Mouse (Mus musculus): ENCODE results near the gene Cdh12. TPM values are rescaled to one million over a fixed set of nuclear protein-coding genes. Genes with fewer than 3 reads are reported as not detected.
"Not testable (repeated sequence)": the region's sequence is repeated elsewhere in the genome, so short reads cannot be mapped to it uniquely, and the experiment has no call there.

Gene Cdh12
- polyA plus RNA-seq, 1 experiment from 2014 or later = 0.11 TPM

DNA sequence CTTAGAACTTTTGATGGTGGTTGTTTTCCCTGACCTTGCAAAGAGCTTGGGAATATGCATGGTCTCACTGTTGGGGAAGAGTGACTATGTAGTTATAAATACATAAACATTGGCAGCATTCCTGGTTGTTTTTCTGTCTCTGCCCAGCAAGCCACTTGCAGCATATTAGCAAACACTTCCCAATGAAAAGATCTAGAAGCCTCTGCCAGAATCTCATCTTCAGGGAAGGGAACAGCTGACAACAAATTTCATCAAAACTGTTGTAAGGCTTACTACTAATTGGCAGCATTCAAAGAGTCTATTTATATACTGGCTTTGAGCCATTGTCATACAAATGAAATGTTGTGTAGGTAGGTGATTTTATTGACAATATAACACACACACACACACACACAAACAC lies 218.3 kb downstream of the Cdh12 start:
- no peak overlapping the region for H3K9ac ChIP-seq (ENCODE audit: low read length)

DNA sequence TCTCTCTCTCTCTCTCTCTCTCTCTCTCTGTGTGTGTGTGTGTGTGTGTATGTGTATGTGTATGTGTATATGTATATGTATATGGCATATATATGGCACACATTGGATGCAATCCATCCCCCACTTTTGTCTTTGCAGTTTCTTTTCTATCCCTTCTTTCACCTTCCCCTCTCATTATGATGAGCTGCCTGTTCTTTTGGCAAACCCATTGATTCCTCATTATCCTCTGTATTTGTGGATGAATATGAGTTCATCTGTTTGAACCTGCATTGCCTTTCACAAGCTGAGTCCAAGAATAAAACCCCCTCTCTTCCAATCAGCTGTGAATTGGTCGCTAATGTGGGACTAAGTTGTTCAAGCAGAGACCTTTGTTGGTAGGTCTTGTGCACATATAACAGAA lies 218.9 kb downstream of the Cdh12 start:
- no peak overlapping the region for H3K9ac ChIP-seq (ENCODE audit: low read length)
- no peak overlapping the region for H3K4me2 ChIP-seq (ENCODE audit: low read depth, low read length)
- H3K4me3 ChIP-seq (ENCODE audit: low read length) = no peak overlapping the region
- ATAC-seq (replicated peaks; ENCODE audit: extremely low read depth, insufficient read depth, low FRiP score) = no peak
- WGBS = 62% methylated on average over 1 of the region's 1 CpGs
- no peaks in the 10 kb centered on the region for H3K27me3 ChIP-seq (ENCODE audit: control insufficient read depth, insufficient read depth, low read length)
- H3K9me3 ChIP-seq (replicated peaks; ENCODE audit: control insufficient read depth, low read length) = no peaks in the 10 kb centered on the region
- H3K4me1 ChIP-seq (ENCODE audit: control insufficient read depth, insufficient read depth, low read length) = no peaks in the 10 kb centered on the region
- H3K27ac ChIP-seq (ENCODE audit: low read length) = no peak overlapping the region
- H3K36me3 ChIP-seq (ENCODE audit: control insufficient read depth, insufficient read depth) = no peaks in the 10 kb centered on the region

More for the DNA sequence above, 218.3 kb downstream of the Cdh12 start:
- H3K9me3 ChIP-seq (replicated peaks; ENCODE audit: control insufficient read depth, low read length) = no peaks in the 10 kb centered on the region
- no peak overlapping the region for H3K27ac ChIP-seq (ENCODE audit: low read length)
- no peaks in the 10 kb centered on the region for H3K4me1 ChIP-seq (ENCODE audit: control insufficient read depth, insufficient read depth, low read length)
- H3K27me3 ChIP-seq (ENCODE audit: control insufficient read depth, insufficient read depth, low read length) = no peaks in the 10 kb centered on the region
- no peak for ATAC-seq (replicated peaks; ENCODE audit: extremely low read depth, insufficient read depth, low FRiP score)
- no peak overlapping the region for H3K4me2 ChIP-seq (ENCODE audit: low read depth, low read length)
- H3K36me3 ChIP-seq (ENCODE audit: control insufficient read depth, insufficient read depth) = no peaks in the 10 kb centered on the region
- no peak overlapping the region for H3K4me3 ChIP-seq (ENCODE audit: low read length)

DNA sequence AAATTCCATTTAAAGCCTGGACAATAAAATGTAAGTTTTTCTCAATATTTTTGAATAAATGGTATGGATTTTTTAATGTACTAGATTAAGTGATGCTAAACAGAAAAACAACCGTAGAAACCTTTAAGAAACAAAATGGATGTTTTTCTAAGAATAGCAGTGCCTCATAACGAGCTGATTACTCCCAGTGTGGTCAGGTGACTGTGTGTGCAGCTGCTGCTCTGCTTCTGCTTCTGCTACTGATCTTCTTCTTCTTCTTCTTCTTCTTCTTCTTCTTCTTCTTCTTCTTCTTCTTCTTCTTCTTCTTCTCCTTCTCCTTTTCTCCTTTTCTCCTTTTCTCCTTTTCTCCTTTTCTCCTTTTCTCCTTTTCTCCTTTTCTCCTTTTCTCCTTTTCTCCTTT lies 220.4 kb downstream of the Cdh12 start:
- not testable (repeated sequence) for H3K9ac ChIP-seq (ENCODE audit: low read length); H3K4me3 ChIP-seq (ENCODE audit: low read length); H3K4me1 ChIP-seq (ENCODE audit: control insufficient read depth, insufficient read depth, low read length); H3K27me3 ChIP-seq (ENCODE audit: control insufficient read depth, insufficient read depth, low read length); H3K27ac ChIP-seq (ENCODE audit: low read length); ATAC-seq (replicated peaks; ENCODE audit: extremely low read depth, insufficient read depth, low FRiP score); H3K36me3 ChIP-seq (ENCODE audit: control insufficient read depth, insufficient read depth); H3K4me2 ChIP-seq (ENCODE audit: low read depth, low read length); H3K9me3 ChIP-seq (replicated peaks; ENCODE audit: control insufficient read depth, low read length)
- WGBS = 39% methylated on average over 2 of the region's 2 CpGs

DNA sequence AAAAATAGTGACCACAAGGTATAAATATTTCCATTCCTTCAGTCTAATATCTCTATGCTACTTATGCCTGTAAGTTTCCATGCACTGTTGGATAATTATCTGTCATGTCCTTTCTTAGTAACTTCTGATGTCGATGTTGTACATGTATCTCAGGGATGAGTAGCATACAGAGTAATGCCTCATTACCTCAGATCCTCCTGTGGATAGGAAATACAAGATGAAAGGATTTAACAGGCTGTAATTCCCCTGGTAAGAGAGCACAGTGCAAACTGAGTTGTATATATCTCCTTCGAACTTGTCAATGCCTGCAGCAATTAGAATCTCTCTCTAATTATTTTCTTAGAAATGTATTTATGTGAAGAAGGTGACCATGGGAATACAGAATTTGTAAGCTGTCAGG lies 233.7 kb downstream of the Cdh12 start:
- Histone ChIP-seq H3K27ac (ENCODE audit: low read length) (no peak overlapping the region), H3K4me3 (ENCODE audit: low read length) (no peak overlapping the region), H3K4me1 (ENCODE audit: control insufficient read depth, insufficient read depth, low read length) (no peaks in the 10 kb centered on the region), H3K36me3 (ENCODE audit: control insufficient read depth, insufficient read depth) (no peaks in the 10 kb centered on the region), H3K9ac (ENCODE audit: low read length) (no peak overlapping the region), H3K4me2 (ENCODE audit: low read depth, low read length) (no peak overlapping the region), H3K9me3 (replicated peaks; ENCODE audit: control insufficient read depth, low read length) (no peaks in the 10 kb centered on the region), H3K27me3 (ENCODE audit: control insufficient read depth, insufficient read depth, low read length) (no peaks in the 10 kb centered on the region)
- 71% methylated on average over 2 of the region's 2 CpGs for WGBS
- ATAC-seq (replicated peaks; ENCODE audit: extremely low read depth, insufficient read depth, low FRiP score) = no peak

DNA sequence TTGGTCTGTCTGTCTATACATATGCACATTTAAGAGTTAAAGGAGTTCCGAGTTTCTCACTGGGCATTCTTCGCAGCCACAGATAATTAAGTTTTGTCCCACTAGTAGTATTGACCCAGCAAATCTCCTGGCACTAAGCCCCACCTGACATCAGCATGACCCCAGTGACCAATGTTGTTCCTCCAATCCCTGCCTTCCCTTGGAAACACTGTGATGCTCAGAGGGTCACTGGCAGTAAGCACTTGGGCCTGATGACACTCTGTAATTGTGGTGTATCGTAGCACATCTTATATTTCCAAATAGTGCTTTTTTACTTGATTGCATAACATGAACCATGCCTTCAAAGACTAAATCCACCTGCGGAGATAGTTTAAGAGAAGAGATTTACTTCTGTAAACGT lies 235.1 kb downstream of the Cdh12 start:
- Histone ChIP-seq H3K9ac (ENCODE audit: low read length) (no peak overlapping the region), H3K36me3 (ENCODE audit: control insufficient read depth, insufficient read depth) (no peaks in the 10 kb centered on the region), H3K4me1 (ENCODE audit: control insufficient read depth, insufficient read depth, low read length) (no peaks in the 10 kb centered on the region), H3K27ac (ENCODE audit: low read length) (no peak overlapping the region), H3K9me3 (replicated peaks; ENCODE audit: control insufficient read depth, low read length) (no peaks in the 10 kb centered on the region), H3K4me3 (ENCODE audit: low read length) (no peak overlapping the region), H3K27me3 (ENCODE audit: control insufficient read depth, insufficient read depth, low read length) (no peaks in the 10 kb centered on the region), H3K4me2 (ENCODE audit: low read depth, low read length) (no peak overlapping the region)
- 85% methylated on average over 5 of the region's 5 CpGs for WGBS
- no peak for ATAC-seq (replicated peaks; ENCODE audit: extremely low read depth, insufficient read depth, low FRiP score)

DNA sequence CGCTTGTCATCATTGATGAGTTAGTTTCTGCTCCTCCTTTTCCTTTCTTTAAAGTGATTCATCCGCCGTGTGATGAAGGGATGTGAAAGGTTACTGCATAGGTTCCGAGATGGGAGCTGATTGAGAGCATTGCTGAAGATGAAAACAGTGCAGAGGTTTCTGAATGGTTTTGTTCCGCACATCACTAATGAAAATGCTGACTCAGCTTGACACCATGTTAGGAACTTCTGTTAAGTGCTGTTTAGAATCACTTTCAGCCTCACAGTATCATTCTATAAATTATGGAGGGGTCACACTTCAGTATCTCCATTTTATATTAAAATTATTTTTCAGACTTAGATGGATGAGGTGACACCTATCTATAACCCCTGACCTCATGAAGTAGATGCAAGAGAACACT lies 247.2 kb downstream of the Cdh12 start:
- no peak overlapping the region for H3K9ac ChIP-seq (ENCODE audit: low read length)
- no peak overlapping the region for H3K4me2 ChIP-seq (ENCODE audit: low read depth, low read length)
- H3K36me3 ChIP-seq (ENCODE audit: control insufficient read depth, insufficient read depth) = no peaks in the 10 kb centered on the region
- no peak overlapping the region for H3K4me3 ChIP-seq (ENCODE audit: low read length)
- no peak overlapping the region for H3K27ac ChIP-seq (ENCODE audit: low read length)
- no peaks in the 10 kb centered on the region for H3K27me3 ChIP-seq (ENCODE audit: control insufficient read depth, insufficient read depth, low read length)
- ATAC-seq (replicated peaks; ENCODE audit: extremely low read depth, insufficient read depth, low FRiP score) = no peak
- WGBS = 74% methylated on average over 5 of the region's 5 CpGs
- no peaks in the 10 kb centered on the region for H3K4me1 ChIP-seq (ENCODE audit: control insufficient read depth, insufficient read depth, low read length)
- H3K9me3 ChIP-seq (replicated peaks; ENCODE audit: control insufficient read depth, low read length) = no peaks in the 10 kb centered on the region

DNA sequence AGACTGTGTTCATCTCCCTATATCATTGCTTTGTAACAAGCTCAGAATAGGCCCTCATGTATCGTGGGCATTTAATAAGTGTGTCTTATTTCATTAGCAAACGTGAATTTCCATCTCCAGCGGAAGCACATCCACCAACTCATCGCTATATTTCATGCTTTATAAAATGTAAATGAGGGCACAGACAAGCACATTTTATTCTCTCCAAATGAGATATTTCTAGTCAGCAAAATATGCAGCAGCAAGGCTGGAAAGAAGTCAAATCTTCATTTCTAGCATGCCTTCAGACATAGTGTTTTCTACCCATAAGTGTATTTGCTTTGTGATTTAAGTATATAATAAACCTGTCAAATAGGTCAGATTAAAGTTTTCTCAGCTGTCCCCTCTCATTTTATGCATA lies 262.8 kb downstream of the Cdh12 start:
- H3K27me3 ChIP-seq (ENCODE audit: control insufficient read depth, insufficient read depth, low read length) = no peaks in the 10 kb centered on the region
- no peak overlapping the region for H3K4me3 ChIP-seq (ENCODE audit: low read length)
- 81% methylated on average over 4 of the region's 4 CpGs for WGBS

DNA sequence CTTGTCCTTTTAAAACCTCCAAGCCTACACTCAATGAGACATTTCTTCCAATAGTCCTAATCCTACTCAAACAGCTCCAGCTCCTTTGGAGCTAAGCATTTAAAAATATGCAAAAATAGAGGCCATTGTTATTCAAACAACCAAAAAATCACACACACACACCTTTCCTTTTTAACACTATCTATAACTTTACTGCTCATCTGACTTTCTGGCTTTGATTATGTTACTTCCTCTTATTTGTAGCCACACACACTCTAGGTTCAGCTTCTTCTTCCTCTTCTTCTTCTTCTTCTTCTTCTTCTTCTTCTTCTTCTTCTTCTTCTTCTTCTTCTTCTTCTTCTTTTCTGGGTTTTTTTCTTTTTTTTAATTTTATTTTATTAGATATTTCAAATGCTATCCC lies 323.2 kb downstream of the Cdh12 start:
- H3K36me3 ChIP-seq (ENCODE audit: control insufficient read depth, insufficient read depth) = no peaks in the 10 kb centered on the region
- no peaks in the 10 kb centered on the region for H3K9me3 ChIP-seq (replicated peaks; ENCODE audit: control insufficient read depth, low read length)
- H3K4me2 ChIP-seq (ENCODE audit: low read depth, low read length) = no peak overlapping the region
- no peak overlapping the region for H3K9ac ChIP-seq (ENCODE audit: low read length)
- no peak for ATAC-seq (replicated peaks; ENCODE audit: extremely low read depth, insufficient read depth, low FRiP score)
- no peaks in the 10 kb centered on the region for H3K27me3 ChIP-seq (ENCODE audit: control insufficient read depth, insufficient read depth, low read length)
- H3K4me1 ChIP-seq (ENCODE audit: control insufficient read depth, insufficient read depth, low read length) = no peaks in the 10 kb centered on the region
- no peak overlapping the region for H3K4me3 ChIP-seq (ENCODE audit: low read length)
- H3K27ac ChIP-seq (ENCODE audit: low read length) = no peak overlapping the region

More for the DNA sequence above, 262.8 kb downstream of the Cdh12 start:
- Histone ChIP-seq H3K27ac (ENCODE audit: low read length) (no peak overlapping the region), H3K36me3 (ENCODE audit: control insufficient read depth, insufficient read depth) (no peaks in the 10 kb centered on the region), H3K4me1 (ENCODE audit: control insufficient read depth, insufficient read depth, low read length) (no peaks in the 10 kb centered on the region), H3K9ac (ENCODE audit: low read length) (no peak overlapping the region), H3K4me2 (ENCODE audit: low read depth, low read length) (no peak overlapping the region), H3K9me3 (replicated peaks; ENCODE audit: control insufficient read depth, low read length) (no peaks in the 10 kb centered on the region)
- ATAC-seq (replicated peaks; ENCODE audit: extremely low read depth, insufficient read depth, low FRiP score) = no peak

DNA sequence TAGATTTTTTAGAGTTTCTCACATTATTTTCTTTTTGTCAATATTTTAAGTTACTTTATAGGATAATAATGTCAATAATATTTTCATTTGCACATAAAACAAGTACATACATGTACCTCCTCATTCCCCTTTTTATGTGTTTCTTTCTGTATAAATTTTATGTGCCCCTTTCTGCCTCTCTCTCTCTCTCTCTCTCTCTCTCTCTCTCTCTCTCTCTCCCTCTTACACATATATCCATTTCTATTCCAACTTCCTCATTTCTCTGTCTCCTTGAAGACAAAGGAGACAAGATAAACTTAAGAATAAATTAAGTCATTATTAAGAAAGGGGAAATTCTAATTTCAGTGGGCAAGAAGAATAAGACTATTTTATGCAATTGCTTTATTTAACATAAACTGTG lies 324.4 kb downstream of the Cdh12 start:
- no peak overlapping the region for H3K4me3 ChIP-seq (ENCODE audit: low read length)

DNA sequence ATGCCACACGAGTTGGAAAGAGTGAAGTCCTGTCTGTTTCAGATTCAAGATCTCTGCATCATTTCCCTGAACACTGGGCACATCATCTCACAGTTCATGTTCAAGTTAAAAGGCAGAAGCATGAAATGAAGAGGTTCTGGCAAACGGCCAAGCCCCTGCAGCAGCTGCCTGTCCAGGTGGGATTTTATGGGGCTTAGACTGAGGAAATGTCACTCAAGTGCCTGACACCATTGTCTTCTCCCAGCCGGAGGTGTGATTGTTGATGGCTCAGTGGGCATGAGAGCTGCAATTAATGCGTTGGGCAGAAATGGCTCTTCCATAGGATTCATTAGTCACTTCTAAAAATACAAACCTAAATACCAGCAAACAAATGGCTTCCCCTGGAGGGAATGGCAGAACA lies 347.9 kb downstream of the Cdh12 start:
- Histone ChIP-seq H3K4me3 (ENCODE audit: low read length) (no peak overlapping the region), H3K36me3 (ENCODE audit: control insufficient read depth, insufficient read depth) (no peaks in the 10 kb centered on the region), H3K9me3 (replicated peaks; ENCODE audit: control insufficient read depth, low read length) (no peaks in the 10 kb centered on the region), H3K4me2 (ENCODE audit: low read depth, low read length) (no peak overlapping the region), H3K27me3 (ENCODE audit: control insufficient read depth, insufficient read depth, low read length) (no peaks in the 10 kb centered on the region), H3K4me1 (ENCODE audit: control insufficient read depth, insufficient read depth, low read length) (no peaks in the 10 kb centered on the region), H3K9ac (ENCODE audit: low read length) (no peak overlapping the region), H3K27ac (ENCODE audit: low read length) (no peak overlapping the region)
- WGBS = 28% methylated on average over 4 of the region's 4 CpGs
- ATAC-seq (replicated peaks; ENCODE audit: extremely low read depth, insufficient read depth, low FRiP score) = no peak

More for the DNA sequence above, 324.4 kb downstream of the Cdh12 start:
- ATAC-seq (replicated peaks; ENCODE audit: extremely low read depth, insufficient read depth, low FRiP score) = no peak
- Histone ChIP-seq H3K9ac (ENCODE audit: low read length) (no peak overlapping the region), H3K9me3 (replicated peaks; ENCODE audit: control insufficient read depth, low read length) (no peaks in the 10 kb centered on the region), H3K27me3 (ENCODE audit: control insufficient read depth, insufficient read depth, low read length) (no peaks in the 10 kb centered on the region), H3K4me2 (ENCODE audit: low read depth, low read length) (no peak overlapping the region), H3K27ac (ENCODE audit: low read length) (no peak overlapping the region), H3K36me3 (ENCODE audit: control insufficient read depth, insufficient read depth) (no peaks in the 10 kb centered on the region), H3K4me1 (ENCODE audit: control insufficient read depth, insufficient read depth, low read length) (no peaks in the 10 kb centered on the region)

Data from heart, embryonic 16.5 days (tissue).